Mouse (Mus musculus) right cerebral cortex, postnatal 25 days (tissue): ENCODE measurements around the gene Obp2a.
A peak's percentile ranks its signal among the peaks of the same experiment; 100 is the strongest.
"Not testable (repeated sequence)": the region's sequence is repeated elsewhere in the genome, so short reads cannot be mapped to it uniquely, and the experiment has no call there.

Experiments used
- DNase-seq: peaks from one replicate; pipeline ENCODE4 v3.0.0; 2022

Gene Obp2a

GRCm38 (mm10) chr2:25699743-25700142, at the start of gene Obp2a:
Gene Obp2a, plus strand, starts transcription at chr2:25700043.
- not testable (repeated sequence) for DNase-seq

- no peak for DNase-seq
Measured at GRCm38 (mm10) chr2:25652902-25653301, 46.9 kb upstream of the Obp2a start, which contains the start of gene Lcn8. Gene Lcn8, plus strand, starts transcription at chr2:25653120.

GRCm38 (mm10) chr2:25654502-25654901, 45.3 kb upstream of the Obp2a start:
- no peak for DNase-seq

GRCm38 (mm10) chr2:25656691-25657090, 43.2 kb upstream of the Obp2a start:
- no peak for DNase-seq

- no peak for DNase-seq
Measured at GRCm38 (mm10) chr2:25657246-25657645, 42.6 kb upstream of the Obp2a start.

GRCm38 (mm10) chr2:25657652-25658051, 42.2 kb upstream of the Obp2a start, which contains the start of gene Lcn5:
Gene Lcn5, plus strand, starts transcription at chr2:25657952.
- no peak for DNase-seq

GRCm38 (mm10) chr2:25660279-25660678, 39.6 kb upstream of the Obp2a start:
- no peak for DNase-seq

- DNase-seq: no peak
Measured at GRCm38 (mm10) chr2:25661245-25661970, 38.4 kb upstream of the Obp2a start.

GRCm38 (mm10) chr2:25663511-25663910, 36.3 kb upstream of the Obp2a start:
- no peak for DNase-seq

GRCm38 (mm10) chr2:25664125-25664524, 35.7 kb upstream of the Obp2a start:
- no peak for DNase-seq

- no peak for DNase-seq
Measured at GRCm38 (mm10) chr2:25666516-25666915, 33.3 kb upstream of the Obp2a start.

- no peak for DNase-seq
Measured at GRCm38 (mm10) chr2:25676486-25676885, 23.4 kb upstream of the Obp2a start, which contains the start of gene Lcn6. Gene Lcn6, plus strand, starts transcription at chr2:25676786.

- DNase-seq: no peak
Measured at GRCm38 (mm10) chr2:25679559-25679958, 20.3 kb upstream of the Obp2a start.

GRCm38 (mm10) chr2:25682426-25682825, 17.4 kb upstream of the Obp2a start, which contains the start of gene Lcn10:
Gene Lcn10, plus strand, starts transcription at chr2:25682726.
- DNase-seq: no peak

- DNase-seq: no peak
Measured at GRCm38 (mm10) chr2:25686941-25687340, 12.9 kb upstream of the Obp2a start.

GRCm38 (mm10) chr2:25694605-25695004, 5.2 kb upstream of the Obp2a start:
- DNase-seq: peak; percentile 25

GRCm38 (mm10) chr2:25696951-25697350, 2.9 kb upstream of the Obp2a start:
- no peak for DNase-seq

GRCm38 (mm10) chr2:25698696-25699095, 1.1 kb upstream of the Obp2a start:
- no peak for DNase-seq

GRCm38 (mm10) chr2:25701001-25701400, 1.2 kb downstream of the Obp2a start:
- DNase-seq: no peak

- no peak for DNase-seq
Measured at GRCm38 (mm10) chr2:25703706-25704105, 3.9 kb downstream of the Obp2a start.

GRCm38 (mm10) chr2:25706643-25707481, 7.0 kb downstream of the Obp2a start, which contains the start of gene Bmyc:
Gene Bmyc, plus strand, starts transcription at chr2:25706739.
- DNase-seq: peak; percentile 92

- DNase-seq: no peak
Measured at GRCm38 (mm10) chr2:25708121-25708520, 8.3 kb downstream of the Obp2a start.

- DNase-seq: not testable (repeated sequence)
Measured at GRCm38 (mm10) chr2:25709056-25709455, 9.2 kb downstream of the Obp2a start.

- not testable (repeated sequence) for DNase-seq
Measured at GRCm38 (mm10) chr2:25709791-25710190, 9.9 kb downstream of the Obp2a start.
